Mouse (Mus musculus) stomach, embryonic 14.5 days (tissue): ENCODE results near the gene Spdye4b. TPM values are rescaled to one million over a fixed set of nuclear protein-coding genes. Genes with fewer than 3 reads are reported as not detected.
"Not testable (repeated sequence)": the region's sequence is repeated elsewhere in the genome, so short reads cannot be mapped to it uniquely, and the experiment has no call there.

ENCODE experiments used
- ATAC-seq: fragments of 200-750 bp; cut with Nextera tagmentation; 2 replicates; pipeline ENCODE4 v1.8.0; 2017; ENCODE audit warnings: low read depth, moderate TSS enrichment; ENCODE audit not compliant: insufficient number of reproducible peaks, insufficient read depth, low FRiP score
- H3K27ac ChIP-seq: fragments of 300-500 bp; sonication (generic); 2 replicates; pipeline ENCODE4 v1.5.1; 2014; ENCODE audit warnings: mild to moderate bottlenecking, low read length, moderate library complexity, mixed read lengths
- H3K27me3 ChIP-seq: fragments of 300-500 bp; sonication (generic); 2 replicates; pipeline ENCODE4 v1.6.1; 2014; ENCODE audit warnings: low read length, control low read depth, mixed read lengths; ENCODE audit not compliant: control insufficient read depth, insufficient read depth
- H3K36me3 ChIP-seq: fragments of 300-500 bp; sonication (generic); 2 replicates; pipeline ENCODE4 v1.6.1; 2014; ENCODE audit warnings: mild to moderate bottlenecking, control low read depth, low read length, moderate library complexity, mixed read lengths; ENCODE audit not compliant: control insufficient read depth, insufficient read depth
- H3K4me1 ChIP-seq: fragments of 300-500 bp; sonication (generic); 2 replicates; pipeline ENCODE4 v1.6.1; 2014; ENCODE audit warnings: low read length, control low read depth, mixed read lengths; ENCODE audit not compliant: control insufficient read depth, insufficient read depth
- H3K4me2 ChIP-seq: fragments of 300-500 bp; sonication (generic); replicated peaks from 2 replicates; pipeline ENCODE4 v1.6.1; 2014; ENCODE audit warnings: low read depth, low read length, control low read depth
- H3K4me3 ChIP-seq: fragments of 300-500 bp; sonication (generic); 2 replicates; pipeline ENCODE4 v1.5.1; 2014; ENCODE audit warnings: low read depth, low read length, control low read depth
- H3K9ac ChIP-seq: fragments of 300-500 bp; sonication (generic); replicated peaks from 2 replicates; pipeline ENCODE4 v1.6.1; 2014; ENCODE audit warnings: low read depth, mild to moderate bottlenecking, control low read depth, low read length, moderate library complexity, mixed read lengths
- H3K9me3 ChIP-seq: fragments of 300-500 bp; sonication (generic); 2 replicates; pipeline ENCODE4 v1.6.1; 2016; ENCODE audit warnings: low read depth, low read length, control low read depth; ENCODE audit not compliant: control insufficient read depth
- WGBS: fragments of 180-500 bp; shearing (Covaris S2); extraction: QIAGEN DNeasy Blood & Tissue Kit; methylation state at CpG from one replicate; pipeline ENCODE4 v1.1.7; 2014; 5-methylcytosine and 5-hydroxymethylcytosine counted together
- polyA plus RNA-seq: library from polyadenylated mRNA; unstranded; fragments of >200 nt; fragmentation: Nextera tagmentation; extraction: Ambion mirVana; gene quantifications from 2 replicates; pipeline ENCODE4 v1.2.1, GENCODE M21; 2014

Gene Spdye4b
- polyA plus RNA-seq, 1 experiment from 2014 or later: not detected

- no peaks in the 10 kb centered on the region for H3K27me3 ChIP-seq
- no peaks in the 10 kb centered on the region for H3K36me3 ChIP-seq
- H3K4me2 ChIP-seq: no peak overlapping the region
- H3K4me1 ChIP-seq: no peaks in the 10 kb centered on the region
- no peak overlapping the region for H3K9ac ChIP-seq
- no peak for ATAC-seq
- H3K9me3 ChIP-seq: no peaks in the 10 kb centered on the region
- no peak overlapping the region for H3K27ac ChIP-seq
- H3K4me3 ChIP-seq: no peak overlapping the region
- WGBS: 88% methylated on average over 8 of the region's 8 CpGs
Measured at GRCm38 (mm10) chr5:143192806-143193205, 12.0 kb downstream of the Spdye4b start.

DNA sequence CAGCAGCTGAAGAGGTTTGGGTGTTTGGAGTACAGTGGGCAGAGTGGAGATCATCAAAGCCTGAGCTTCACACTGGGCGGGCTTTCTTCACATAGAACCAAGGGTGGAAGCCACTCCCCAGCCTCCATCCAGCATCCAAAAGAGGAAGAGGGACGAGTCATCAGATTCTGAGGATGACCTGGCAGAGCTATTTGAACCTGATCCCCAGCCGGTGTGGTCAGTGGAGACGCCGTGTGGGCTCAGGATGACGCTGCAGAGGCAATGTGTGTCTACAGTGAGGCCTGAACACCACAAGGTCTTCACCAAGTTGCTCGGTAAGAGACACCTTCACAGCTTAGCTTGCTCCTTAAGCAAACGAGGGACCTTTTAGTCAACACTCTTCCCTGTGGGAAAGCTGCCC, 13.9 kb downstream of the Spdye4b start:
- H3K36me3 ChIP-seq, H3K4me2 ChIP-seq, H3K9ac ChIP-seq, H3K27me3 ChIP-seq, H3K4me3 ChIP-seq, ATAC-seq, H3K9me3 ChIP-seq, H3K4me1 ChIP-seq, H3K27ac ChIP-seq: not testable (repeated sequence)
- 51% methylated on average over 8 of the region's 8 CpGs for WGBS

DNA sequence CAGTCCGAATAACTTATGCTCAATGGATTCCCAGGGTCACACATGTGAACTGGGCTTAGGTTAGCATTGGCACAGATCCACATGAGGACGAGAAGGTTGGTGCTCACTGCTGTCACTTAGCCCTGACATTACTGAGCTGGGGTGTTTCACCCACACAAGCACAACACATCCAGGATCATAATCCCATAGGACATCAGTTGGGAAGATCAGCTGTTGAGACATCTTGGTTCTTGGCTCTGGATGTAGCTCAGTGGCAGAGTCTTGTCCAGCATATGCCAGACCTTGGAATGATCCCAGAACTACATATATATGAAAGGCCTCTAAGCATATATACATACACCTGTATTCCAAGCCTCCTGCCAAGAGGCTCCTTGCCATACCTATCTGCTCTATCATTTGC, 14.3 kb downstream of the Spdye4b start:
- Histone ChIP-seq H3K27me3 (no peaks in the 10 kb centered on the region), H3K36me3 (no peaks in the 10 kb centered on the region), H3K4me3 (no peak overlapping the region), H3K9ac (no peak overlapping the region), H3K4me1 (no peaks in the 10 kb centered on the region), H3K9me3 (no peaks in the 10 kb centered on the region), H3K4me2 (no peak overlapping the region), H3K27ac (no peak overlapping the region)
- WGBS: 66% methylated on average over 2 of the region's 2 CpGs
- no peak for ATAC-seq

DNA sequence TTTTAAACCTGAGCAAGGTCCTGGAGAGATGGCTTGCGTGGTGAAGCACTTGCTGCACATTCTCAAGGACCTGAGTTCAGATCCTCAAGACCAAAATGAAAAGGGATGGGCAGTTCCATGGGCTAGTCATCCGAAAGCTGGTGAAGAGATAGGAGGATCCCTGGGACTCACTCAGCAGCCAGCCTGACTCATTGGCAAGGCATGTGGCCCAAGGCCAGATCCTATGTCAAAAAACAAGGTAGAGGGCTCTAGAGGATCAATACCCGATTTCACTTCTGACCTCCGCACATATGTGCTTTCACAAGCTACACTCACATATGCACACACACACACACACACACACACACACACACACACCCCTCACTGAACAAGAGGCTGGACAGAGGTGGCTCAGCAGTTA, 15.7 kb downstream of the Spdye4b start:
- H3K4me2 ChIP-seq: no peak overlapping the region
- no peaks in the 10 kb centered on the region for H3K27me3 ChIP-seq
- H3K4me1 ChIP-seq: no peaks in the 10 kb centered on the region
- no peak overlapping the region for H3K4me3 ChIP-seq
- no peaks in the 10 kb centered on the region for H3K9me3 ChIP-seq
- ATAC-seq: no peak
- WGBS: 87% methylated on average over 4 of the region's 4 CpGs
- no peak overlapping the region for H3K27ac ChIP-seq
- H3K9ac ChIP-seq: no peak overlapping the region
- no peaks in the 10 kb centered on the region for H3K36me3 ChIP-seq

DNA sequence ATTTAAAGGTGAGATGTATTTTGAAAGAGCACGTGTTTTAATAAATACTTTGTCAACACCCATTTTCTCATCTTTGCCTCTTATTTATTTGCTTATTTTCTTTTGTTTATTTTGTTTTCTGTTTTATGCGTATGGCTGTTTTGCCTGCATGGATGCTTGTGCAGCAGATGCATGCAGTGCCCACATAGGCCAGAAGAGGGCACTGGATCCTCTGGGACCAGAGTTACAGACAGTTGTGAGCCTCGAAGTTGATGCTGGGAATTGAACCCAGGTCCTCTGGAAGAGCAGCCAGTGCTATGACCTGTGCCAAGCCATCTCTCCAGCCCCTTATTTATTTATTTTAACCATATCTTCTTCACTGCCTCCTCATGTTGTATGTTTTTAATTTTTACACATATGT, 24.2 kb downstream of the Spdye4b start:
- H3K4me3 ChIP-seq: no peak overlapping the region
- WGBS: 77% methylated on average over 3 of the region's 3 CpGs
- no peak for ATAC-seq
- no peak overlapping the region for H3K4me2 ChIP-seq
- no peaks in the 10 kb centered on the region for H3K36me3 ChIP-seq
- H3K27me3 ChIP-seq: no peaks in the 10 kb centered on the region
- no peak overlapping the region for H3K27ac ChIP-seq
- no peaks in the 10 kb centered on the region for H3K4me1 ChIP-seq
- no peaks in the 10 kb centered on the region for H3K9me3 ChIP-seq
- no peak overlapping the region for H3K9ac ChIP-seq

- ATAC-seq: no peak
- 65% methylated on average over 2 of the region's 2 CpGs for WGBS
- Histone ChIP-seq H3K9me3 (no peaks in the 10 kb centered on the region), H3K27me3 (no peaks in the 10 kb centered on the region), H3K9ac (no peak overlapping the region), H3K4me1 (no peaks in the 10 kb centered on the region), H3K4me3 (no peak overlapping the region), H3K27ac (no peak overlapping the region), H3K36me3 (no peaks in the 10 kb centered on the region), H3K4me2 (no peak overlapping the region)
Measured at GRCm38 (mm10) chr5:143213832-143214231, 33.0 kb downstream of the Spdye4b start.

GRCm38 (mm10) chr5:143220996-143221395, 40.2 kb downstream of the Spdye4b start:
- Histone ChIP-seq H3K9ac (no peak overlapping the region), H3K27me3 (no peaks in the 10 kb centered on the region), H3K4me2 (no peak overlapping the region), H3K36me3 (no peaks in the 10 kb centered on the region), H3K4me1 (no peaks in the 10 kb centered on the region), H3K9me3 (no peaks in the 10 kb centered on the region), H3K4me3 (no peak overlapping the region), H3K27ac (no peak overlapping the region)
- 73% methylated on average over 5 of the region's 5 CpGs for WGBS
- ATAC-seq: no peak

GRCm38 (mm10) chr5:143222287-143222686, 41.5 kb downstream of the Spdye4b start:
- Histone ChIP-seq H3K9ac (no peak overlapping the region), H3K4me1 (no peaks in the 10 kb centered on the region), H3K9me3 (no peaks in the 10 kb centered on the region), H3K4me3 (no peak overlapping the region), H3K27me3 (no peaks in the 10 kb centered on the region), H3K36me3 (no peaks in the 10 kb centered on the region), H3K27ac (no peak overlapping the region), H3K4me2 (no peak overlapping the region)
- 81% methylated on average over 1 of the region's 1 CpGs for WGBS
- no peak for ATAC-seq

DNA sequence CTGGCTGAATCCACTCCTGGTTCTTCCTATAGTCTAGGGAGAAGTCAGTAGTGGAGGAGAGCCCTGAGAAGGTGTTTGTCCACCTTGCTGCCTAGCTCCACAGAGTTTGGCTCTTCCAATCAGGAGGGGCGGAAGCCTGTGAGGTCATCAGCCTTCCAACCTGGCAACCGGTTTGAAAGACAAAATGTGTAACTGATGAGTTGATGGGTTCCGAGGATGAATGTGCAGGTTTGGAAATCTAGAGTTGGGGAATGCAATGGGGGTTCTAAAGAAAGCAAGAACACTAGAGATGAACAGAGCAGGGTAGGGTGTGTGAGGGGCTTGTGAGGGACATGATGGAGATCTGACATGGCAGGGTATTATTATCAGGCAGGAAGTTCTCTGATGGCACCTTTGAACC, 46.0 kb downstream of the Spdye4b start, which contains the start of gene Spdye4a:
Gene Spdye4a (minus strand): TSS at position 101 of the 400 bp plus-strand sequence.
- H3K36me3 ChIP-seq: no peaks in the 10 kb centered on the region
- no peaks in the 10 kb centered on the region for H3K27me3 ChIP-seq
- no peak for ATAC-seq
- H3K27ac ChIP-seq: no peak within 1 kb of the TSS
- H3K9ac ChIP-seq: no peak within 1 kb of the TSS
- no peak within 1 kb of the TSS for H3K4me3 ChIP-seq
- no peak within 1 kb of the TSS for H3K4me2 ChIP-seq
- 82% methylated on average over 3 of the region's 3 CpGs for WGBS
- peaks cover 7% of the 10 kb centered on the region; the same call in 1 of the 2 replicates for H3K9me3 ChIP-seq
- no peaks in the 10 kb centered on the region for H3K4me1 ChIP-seq
